Mouse (Mus musculus) megakaryocyte progenitor cell, adult 5-6 weeks (primary cell): Measurements from ENCODE around the gene Gm37240. TPM values are rescaled to one million over a fixed set of nuclear protein-coding genes. Genes with fewer than 3 reads are reported as not detected.
"Not testable (repeated sequence)": the region's sequence is repeated elsewhere in the genome, so short reads cannot be mapped to it uniquely, and the experiment has no call there.

Source experiments
- ATAC-seq: replicated peaks from 2 replicates; pipeline ENCODE4 v1.8.0; 2016; ENCODE audit warnings: mild to moderate bottlenecking, moderate TSS enrichment, inconsistent platforms; ENCODE audit not compliant: poor library complexity
- total RNA-seq, 2 experiments: library from RNA; stranded (forward) in 1 of 2; stranded (reverse) in 1 of 2; fragments of 157-497, 149-512 nt in 1 of 2; fragments of 200-1000 nt in 1 of 2; gene quantifications; 2 replicates each; pipeline versions ENCODE4 v1.2.3 to v1.2.4; 2015 to 2017

Gm37240 gene
- total RNA-seq (2015) (not detected in 2 replicates), total RNA-seq (2017) (not detected in 2 replicates)

DNA sequence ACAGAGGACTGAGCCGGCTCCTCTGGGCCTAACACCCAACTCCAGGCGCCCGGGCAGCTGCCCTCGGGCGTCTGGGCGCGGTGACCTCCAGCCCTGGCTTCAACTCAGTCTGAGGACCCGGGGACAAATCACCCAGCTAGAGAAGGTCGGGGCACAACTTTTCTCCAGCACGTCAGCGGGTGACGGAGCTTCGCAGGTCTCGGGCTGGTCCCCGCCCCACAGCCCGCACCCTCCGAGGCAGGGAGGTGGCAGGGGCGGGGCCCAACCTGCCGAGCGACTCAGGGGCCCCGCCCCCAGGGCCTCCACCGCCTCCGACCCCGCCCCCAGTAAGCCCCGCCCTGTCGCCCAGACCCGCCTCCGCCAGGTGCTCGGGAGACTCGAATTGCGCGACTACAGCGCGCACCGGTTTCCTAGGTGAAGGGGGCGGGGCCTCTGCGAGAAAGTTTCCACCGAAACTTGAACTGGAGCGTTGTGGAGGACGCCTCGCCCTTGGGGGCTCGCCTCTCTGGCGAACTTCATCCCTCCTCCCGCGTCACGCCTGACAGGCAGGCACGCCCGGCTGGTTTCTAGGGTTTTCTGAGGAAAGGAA, at the start of gene Gm37240, which contains the start of gene Glt28d2:
Gene Gm37240 (minus strand): TSS at position 280 of the 589 bp plus-strand sequence.
Gene Glt28d2 (minus strand): TSS at position 278 of the 589 bp plus-strand sequence.
- ATAC-seq, result peak; percentile 75

- no peak for ATAC-seq
Measured at GRCm38 (mm10) chr3:85933586-85933985, 46.3 kb upstream of the Gm37240 start.

- no peak for ATAC-seq
Measured at GRCm38 (mm10) chr3:85931859-85932258, 44.5 kb upstream of the Gm37240 start.

DNA sequence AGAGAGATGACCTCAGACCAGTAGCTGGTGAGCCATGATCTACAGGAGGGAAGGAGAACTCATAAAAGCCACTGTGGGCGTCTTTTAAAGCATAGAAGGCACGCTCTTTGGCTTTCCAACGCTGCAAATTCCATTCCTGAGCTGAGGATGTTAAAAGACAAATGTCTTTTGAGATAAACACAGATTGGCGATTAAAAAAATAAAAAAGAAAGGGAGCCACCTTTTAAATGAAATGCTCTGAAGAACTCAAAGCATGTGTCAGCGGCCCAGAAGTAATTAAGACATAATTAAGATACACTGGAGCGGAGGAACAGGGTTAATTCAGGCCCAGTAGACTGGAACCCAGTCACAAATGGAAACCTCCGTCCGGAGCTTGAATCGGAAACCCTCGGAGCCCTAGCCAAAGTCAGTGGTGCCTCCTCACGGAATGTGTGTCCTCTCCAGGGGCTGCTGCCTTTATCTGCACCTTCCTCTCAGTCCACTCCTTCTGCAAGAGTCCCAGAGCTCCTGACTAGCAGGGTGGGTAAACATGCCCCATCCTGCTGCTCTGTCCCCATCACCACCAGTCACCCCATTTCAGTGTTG, 43.4 kb upstream of the Gm37240 start:
- no peak for ATAC-seq

DNA sequence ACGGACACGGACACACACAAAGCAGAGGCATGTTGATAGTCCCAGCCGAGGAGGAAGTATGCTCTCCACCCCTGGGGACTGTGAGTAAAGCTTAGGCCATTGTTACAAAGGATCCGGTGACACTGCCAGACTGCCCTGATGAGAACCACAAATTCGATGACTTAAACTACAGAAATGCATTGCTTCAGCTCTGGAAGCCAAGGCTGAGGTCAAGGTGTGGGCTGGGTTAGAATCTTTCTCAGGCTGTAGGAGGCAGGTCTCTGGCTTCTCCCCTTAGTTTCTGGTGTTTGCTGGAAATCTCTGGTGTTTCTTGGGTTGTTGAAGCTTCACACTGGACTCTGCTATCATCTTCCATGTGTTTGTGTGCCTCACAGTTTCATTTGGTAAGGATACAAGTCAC, 42.4 kb upstream of the Gm37240 start:
- no peak for ATAC-seq

DNA sequence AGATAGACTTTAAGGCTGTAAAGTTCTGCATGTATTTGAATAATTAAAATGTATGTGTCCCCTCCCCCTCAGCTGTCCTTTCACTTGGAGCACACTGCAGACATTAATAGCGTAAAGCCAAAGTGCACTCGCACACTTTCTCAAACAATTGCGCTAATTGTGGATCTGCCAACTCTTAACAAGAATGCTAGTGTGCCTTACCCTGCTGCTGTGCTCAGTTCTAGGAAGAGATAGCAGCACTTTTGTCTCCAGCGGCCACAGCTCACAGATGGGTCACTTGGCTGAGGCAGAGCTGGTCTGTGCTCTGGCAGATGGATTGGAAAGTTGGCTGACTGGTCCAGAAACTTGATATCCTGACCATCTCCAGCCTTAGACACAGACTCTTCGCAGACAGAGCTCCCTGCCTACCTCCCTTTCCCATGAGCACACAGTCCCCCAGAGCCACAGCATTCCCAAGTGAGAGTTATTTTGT, 40.9 kb upstream of the Gm37240 start:
- no peak for ATAC-seq

DNA sequence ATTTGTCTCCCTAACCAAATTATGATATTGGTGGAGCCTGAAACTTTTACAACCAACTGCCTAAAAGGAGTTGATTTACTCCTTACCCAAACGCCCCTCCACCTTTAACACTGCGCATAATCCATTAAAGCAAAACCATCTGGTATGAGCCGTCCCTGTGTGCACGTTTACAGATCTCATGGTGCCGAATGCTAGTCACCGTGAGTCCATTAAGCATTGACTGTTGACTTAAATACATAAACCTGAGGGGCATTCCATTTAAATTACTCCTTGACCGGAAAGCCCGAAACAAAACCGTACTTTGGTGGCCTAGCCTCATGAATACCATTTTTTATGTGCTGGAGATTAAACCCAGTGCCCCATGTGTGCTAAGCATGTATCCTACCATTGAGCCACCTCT, 40.0 kb upstream of the Gm37240 start:
- ATAC-seq, result no peak

DNA sequence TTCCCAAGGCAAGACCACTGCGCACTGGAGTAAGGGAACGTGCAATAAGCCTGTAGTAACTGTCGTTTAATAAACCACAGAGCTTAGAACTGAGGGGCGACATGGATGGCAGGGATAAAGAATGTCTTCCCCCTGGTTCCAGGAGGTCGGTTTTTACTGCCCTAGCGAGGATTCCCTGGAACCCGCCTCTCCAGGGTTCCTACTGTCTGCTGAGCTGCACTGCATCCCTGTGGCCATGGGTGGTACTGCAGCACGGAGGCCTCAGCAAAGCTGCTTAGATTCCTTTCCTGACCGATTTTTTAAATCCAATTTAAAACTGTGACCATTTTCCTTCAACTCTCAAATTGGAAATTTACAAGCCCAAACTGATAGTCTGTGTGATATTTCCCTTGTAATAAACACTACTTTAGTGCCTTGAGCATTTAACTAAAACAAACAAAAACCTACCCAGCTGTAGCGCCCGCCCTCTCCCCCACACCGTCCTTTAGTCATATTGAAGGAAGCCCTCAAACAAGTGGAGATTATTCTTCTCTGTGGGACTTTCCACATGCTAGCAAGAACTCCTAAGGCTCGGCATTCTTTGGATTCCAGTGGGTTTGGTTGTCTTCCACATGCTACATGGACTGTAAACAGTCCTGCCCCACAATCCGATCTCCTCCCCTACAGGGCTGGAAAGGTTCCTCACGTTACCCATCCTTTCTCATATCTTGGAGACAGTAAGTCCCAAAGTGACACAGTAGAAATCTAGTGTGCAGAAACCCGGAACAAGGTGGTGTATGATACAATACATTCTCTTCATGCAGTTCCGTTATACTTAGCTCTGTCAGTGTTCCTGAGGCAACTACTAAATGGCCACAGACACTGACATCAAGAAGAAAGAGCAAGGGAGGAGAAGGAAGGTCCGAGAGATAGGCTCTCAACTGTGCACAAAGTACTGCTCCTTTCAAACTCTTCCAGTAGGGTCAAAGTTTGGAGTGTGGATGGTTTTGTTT, 36.9 kb upstream of the Gm37240 start:
- ATAC-seq, result peak; percentile 96

DNA sequence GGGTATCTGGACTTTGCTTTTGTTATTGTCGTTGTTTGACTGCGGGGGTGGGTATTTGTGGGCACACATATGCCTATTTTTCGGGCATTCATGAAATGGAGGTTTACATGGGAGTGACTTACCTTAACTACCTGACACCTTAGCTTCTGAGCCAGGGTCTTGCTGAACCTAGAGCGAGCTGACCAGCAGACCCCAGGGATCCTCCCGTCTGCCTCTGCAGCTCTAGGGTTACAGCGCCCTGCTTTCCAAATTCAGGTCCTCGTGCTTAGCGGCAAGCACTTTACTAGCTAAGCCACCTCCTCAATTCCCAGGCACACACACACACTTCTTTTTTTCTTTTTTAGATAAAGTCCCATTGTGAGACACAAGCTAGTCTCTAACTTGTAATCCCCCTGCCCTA, 36.0 kb upstream of the Gm37240 start:
- no peak for ATAC-seq

DNA sequence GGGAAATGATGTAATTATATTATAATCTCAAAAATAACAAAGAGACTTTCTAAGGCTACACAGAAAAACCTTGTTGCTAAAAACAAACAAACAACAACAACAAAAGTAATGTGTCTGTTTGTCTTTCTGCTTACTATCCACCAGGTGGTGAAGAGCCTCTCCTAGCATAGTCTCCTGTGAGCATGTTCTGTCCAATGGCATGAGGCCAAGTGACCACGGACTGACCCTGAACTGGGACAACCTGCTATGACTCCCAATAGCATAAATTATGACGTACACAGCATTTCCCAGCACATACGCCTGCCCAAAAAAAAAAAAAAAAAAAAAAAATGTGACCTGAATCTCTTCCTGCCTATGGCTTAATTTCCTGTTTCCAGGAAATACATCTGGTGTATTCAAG, 35.0 kb upstream of the Gm37240 start:
- no peak for ATAC-seq

DNA sequence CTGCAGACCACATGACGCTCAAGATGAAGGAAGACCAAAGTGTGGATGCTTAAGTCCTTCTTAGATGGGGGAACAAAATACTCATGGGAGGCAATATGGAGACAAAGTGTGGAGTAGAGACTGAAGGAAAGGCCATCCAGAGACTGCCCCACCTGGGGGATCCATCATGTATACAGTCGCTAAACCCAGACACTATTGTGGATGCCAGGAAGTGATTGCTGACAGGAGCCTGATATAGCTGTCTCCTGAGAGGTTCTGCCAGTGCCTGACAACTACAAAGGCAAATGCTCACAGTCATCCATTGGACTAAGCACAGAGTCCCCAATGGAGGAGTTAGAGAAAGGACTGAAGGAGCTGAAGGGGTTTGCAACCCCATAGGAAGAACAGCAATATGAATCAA, 33.4 kb upstream of the Gm37240 start:
- ATAC-seq, result not testable (repeated sequence)

- ATAC-seq, result peak; percentile 61; the same call in 1 of the 2 replicates
Measured at GRCm38 (mm10) chr3:85917600-85917999, 30.3 kb upstream of the Gm37240 start.

DNA sequence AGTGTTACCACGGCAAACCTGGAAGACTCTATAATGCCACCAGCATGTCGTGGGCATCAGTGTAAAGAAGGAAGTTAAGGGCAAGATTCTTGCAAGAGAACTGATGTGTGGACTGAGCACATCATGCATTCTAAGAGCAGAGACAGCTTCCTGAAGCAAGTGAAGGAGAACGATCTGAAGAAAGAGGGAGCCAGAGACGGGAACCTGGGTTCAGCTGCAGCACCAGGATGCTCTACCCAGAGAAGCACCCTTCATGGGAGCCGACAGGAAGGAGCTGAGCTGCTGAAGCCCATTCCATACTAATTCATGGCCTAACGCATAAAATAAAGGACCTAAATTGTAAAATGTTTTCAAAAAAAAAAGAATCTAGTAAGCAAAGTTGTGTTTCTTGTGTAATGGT, 27.5 kb upstream of the Gm37240 start:
- ATAC-seq, result no peak

DNA sequence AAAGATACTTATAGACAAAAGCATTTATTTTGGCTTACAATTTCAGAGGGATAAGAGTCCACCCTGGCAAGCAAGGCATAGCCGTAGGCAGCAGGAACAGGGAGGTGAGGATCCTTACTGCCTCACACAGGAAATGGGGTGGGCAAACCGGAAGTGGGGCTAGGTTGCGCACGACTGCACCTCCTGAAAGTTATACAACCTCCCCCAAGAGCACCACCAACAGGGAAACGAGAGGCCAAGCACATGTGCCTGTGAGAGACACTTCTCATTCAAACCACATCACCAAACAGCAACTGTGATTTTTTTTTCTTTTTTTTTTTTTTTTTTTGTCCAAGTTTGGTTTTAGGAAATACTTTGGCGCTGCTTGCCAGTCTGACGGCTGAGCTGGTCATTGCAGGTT, 19.8 kb upstream of the Gm37240 start:
- ATAC-seq, result no peak

DNA sequence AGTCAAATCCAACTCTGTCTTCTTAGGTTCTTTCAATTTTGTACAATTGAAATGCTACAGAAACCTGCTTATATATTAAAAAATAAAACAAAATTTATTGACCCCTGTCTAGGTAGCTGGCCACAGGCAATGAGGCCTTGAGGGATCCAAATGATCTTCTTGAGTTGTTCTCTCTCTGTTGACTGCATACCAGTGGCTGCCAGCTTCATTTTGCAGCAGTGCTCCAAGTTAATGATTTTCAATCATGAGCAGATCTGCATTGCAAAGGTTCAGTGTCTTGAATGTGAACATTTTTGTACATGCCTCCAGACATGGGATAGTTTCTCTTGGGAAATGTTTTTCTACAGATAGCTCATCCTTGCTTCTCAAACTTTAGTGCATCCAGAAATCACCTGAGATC, 17.1 kb upstream of the Gm37240 start:
- ATAC-seq, result no peak

DNA sequence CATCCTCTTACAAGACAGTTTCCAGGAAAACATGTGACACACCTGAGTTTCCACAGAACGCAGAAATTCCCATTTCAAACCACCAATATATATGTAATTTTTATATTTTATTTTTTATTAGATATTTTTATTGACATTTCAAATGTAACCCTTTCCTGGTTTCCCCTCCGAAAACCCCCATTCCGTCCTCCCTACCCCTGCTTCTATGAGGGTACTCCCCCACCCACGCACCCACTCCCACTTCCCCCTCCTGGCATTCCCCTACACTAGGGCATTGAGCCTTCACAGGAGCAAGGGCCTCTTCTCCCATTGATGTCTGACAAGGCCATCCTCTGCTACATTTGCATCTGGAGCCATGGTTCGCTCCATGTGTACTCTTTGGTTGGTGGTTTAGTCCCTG, 7.7 kb upstream of the Gm37240 start:
- ATAC-seq, result no peak

DNA sequence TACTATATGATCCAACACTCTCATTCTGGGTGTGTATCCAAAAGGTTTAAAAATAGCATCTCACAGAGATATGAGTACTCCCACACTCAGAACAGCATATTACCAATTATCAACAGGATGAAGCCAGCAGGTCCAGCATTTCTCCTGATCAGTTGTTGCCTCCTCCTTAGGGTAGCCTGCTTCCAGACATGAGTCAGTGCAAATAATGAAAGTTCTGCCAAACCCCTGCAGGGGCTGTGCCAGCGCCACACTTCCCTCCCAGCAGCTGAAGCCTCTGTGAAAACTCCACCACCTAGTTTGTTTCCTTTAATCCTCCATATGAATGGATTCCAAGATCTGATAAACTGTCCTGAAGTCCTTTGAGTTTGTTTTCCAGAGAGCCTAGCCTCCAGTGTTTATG, 4.3 kb upstream of the Gm37240 start:
- ATAC-seq, result no peak

- peak; percentile 73 for ATAC-seq
Measured at GRCm38 (mm10) chr3:85888221-85888671, 928 bp upstream of the Gm37240 start.

DNA sequence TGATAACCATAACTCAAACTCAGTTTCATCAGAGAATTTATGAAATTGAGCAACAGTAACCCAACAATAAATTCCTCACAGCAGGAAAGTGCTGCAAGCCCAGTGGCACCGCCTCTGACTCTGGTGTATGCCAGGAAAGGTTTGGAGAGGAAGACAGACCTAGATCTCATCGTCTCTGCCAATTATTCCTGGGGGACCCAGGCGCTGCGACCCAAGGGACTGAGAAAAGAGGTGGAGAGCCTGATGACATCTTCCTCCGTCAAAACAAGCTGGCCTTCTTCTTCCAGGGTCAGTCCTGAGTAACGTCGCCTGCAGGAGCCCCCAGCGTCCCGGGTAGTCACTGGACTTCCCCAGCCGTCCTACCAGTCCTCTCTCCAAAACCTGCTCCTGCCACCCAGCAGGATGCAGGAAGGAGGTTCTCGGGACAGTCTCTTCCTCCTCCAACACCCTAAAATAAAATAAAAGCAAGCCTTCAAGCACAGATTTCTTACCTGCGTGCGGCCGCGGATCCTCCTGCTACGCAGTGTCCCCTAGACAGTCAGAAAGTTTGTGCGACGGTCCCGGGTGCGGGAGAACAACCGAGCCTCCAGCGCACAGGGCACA, 581 bp downstream of the Gm37240 start:
- no peak for ATAC-seq

DNA sequence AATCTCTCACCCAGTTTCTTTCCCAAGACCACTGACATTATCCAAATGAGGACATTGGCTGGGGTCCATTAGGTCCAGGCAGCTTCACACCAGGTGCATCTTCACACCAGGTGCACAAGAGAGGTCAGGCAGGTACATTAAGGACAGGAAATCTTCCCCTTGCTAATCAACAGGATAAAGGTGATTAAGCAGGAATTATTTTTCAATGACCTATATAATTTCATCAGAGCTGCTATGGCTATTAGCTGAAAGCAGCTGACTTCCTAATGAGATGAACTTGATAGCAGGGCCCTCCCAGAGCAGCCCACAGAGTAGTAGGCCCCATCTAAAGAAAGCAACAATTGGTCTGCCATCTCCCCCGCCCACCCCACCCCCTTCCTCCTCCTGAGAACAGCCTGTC, 1.4 kb downstream of the Gm37240 start:
- ATAC-seq, result no peak

DNA sequence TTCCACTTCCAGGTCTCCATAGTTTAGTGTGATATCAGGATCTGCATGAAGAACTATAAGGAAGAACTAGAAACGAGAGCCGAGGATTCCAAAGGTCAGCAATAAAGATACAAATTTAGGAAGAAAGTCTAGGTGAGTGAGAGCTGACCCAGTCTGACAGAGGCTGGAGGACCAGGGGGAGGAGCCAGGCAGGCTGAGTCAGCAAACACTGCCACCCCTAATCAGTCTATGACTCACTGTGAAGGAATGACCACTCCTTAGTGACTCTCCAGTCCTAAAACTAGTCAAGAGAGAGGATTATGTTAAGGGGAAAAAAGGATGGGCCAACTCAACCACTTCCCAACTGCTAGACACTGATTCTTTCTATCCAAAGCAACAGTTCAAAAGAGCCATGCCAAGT, 6.6 kb downstream of the Gm37240 start:
- ATAC-seq, result no peak
